Mouse (Mus musculus) neural tube, embryonic 10.5 days (tissue): ENCODE results near the gene Pkdrej.
"Not testable (repeated sequence)": the region's sequence is repeated elsewhere in the genome, so short reads cannot be mapped to it uniquely, and the experiment has no call there.

ENCODE experiments used
- DNase-seq: peaks from one replicate; pipeline ENCODE4 v3.0.0-alpha.2; 2017; ENCODE audit warnings: low spot score; ENCODE audit errors: extremely low spot score

Pkdrej gene

DNA sequence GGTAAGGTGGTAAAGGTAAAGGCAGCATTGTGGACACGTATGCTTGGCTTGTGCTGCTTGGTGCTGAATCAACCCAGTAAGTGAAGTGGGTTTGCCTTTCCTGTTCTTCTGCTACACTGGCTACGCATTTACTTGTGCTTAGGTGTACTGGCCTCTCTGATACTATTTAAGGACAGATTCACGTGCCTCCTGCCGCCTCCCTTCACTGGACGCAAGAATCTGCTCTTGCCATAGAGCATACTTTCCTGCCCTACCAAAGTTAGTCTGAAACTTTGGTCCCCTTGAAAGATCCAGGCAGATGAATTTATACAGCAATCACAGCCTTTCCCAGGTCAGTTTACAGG is 11.1 kb downstream of the Pkdrej start:
- no peak for DNase-seq

DNA sequence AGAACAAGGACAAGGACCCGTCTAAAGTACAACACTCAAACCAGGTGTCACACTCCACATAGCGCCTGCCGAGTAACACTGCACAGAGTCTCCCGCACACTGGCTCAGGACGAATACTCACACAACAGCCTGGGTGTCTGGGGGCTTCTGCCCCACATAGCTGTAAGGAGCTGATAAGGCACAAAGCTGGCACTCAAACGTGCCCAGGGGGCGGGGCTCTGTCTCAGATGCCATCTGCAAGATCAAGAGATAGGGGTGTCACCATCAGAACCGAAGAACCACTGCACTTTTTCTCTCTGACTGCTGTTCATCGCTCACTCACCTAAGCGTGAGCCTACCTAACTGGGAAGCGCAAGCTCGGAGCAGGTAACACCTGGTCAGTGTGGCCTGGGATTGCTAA is 12.4 kb downstream of the Pkdrej start:
- DNase-seq, result no peak

- no peak for DNase-seq
These were observed 13.1 kb downstream of the Pkdrej start for GRCm38 (mm10) chr15:85808434-85808833.

- no peak for DNase-seq
These were observed 13.5 kb downstream of the Pkdrej start for GRCm38 (mm10) chr15:85808031-85808430.

GRCm38 (mm10) chr15:85807404-85807803 is 14.1 kb downstream of the Pkdrej start:
- no peak for DNase-seq

GRCm38 (mm10) chr15:85806886-85807285 is 14.6 kb downstream of the Pkdrej start:
- no peak for DNase-seq

GRCm38 (mm10) chr15:85802931-85803330 is 18.6 kb downstream of the Pkdrej start:
- no peak for DNase-seq

- no peak for DNase-seq
These were observed 22.9 kb downstream of the Pkdrej start for GRCm38 (mm10) chr15:85798676-85799075.

DNA sequence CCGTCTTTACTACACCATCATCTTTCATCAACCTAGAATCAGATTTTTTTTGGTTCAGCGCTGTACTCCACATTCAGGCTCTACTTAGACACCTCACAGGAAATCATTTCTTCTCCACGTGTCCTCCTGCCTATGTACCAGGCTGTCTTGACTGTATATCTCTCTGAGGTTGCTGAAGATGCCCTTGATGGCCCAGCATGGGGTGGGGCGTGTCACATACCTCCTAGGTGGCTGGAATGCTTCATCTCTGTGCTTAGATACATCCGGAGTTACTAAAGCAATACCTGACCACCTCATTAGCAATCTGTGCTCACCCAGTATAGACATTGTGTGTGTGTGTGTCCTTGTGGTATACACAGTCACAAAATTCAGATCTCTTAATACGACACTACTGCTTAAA is 26.0 kb downstream of the Pkdrej start:
- DNase-seq, result no peak

DNA sequence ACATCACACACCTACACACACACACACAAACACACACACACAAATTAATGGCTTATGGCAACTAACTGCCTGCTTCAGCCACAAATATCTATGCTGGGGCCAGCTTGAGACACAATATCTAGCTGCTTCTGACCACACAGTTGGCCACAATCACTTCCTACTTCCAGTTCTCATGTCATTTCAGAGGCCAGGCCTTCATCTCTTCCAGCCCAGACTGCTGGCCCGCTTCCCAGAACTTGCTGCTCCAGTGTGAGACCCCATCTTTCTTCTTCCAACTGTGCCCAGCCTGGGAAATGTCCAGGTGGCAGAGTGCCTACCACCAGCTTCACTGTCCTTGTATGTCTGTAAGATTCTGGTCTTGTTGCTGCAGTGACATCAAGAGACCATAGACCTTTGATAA is 28.7 kb downstream of the Pkdrej start:
- no peak for DNase-seq

GRCm38 (mm10) chr15:85791449-85791848 is 30.1 kb downstream of the Pkdrej start:
- DNase-seq, result no peak

DNA sequence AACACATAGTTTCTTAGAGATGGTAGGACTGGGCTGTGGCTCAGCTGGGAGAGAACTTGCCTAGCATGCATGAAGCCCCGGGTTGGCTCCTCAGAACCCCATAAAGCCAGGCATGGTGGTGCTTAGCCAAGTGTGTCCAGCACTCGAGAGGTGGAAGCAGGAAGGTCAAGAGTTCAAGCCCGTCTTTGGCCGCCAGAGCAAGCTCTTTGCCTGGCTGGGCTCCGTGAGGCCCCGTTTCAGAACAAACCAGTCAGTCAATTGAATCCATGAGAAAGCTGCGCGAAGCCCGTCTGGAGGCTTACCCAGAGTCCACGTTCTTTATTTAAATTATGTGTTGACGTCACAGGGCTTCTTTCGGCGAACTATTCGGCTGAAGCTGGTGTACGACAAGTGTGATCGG is 32.9 kb downstream of the Pkdrej start:
- no peak for DNase-seq

DNA sequence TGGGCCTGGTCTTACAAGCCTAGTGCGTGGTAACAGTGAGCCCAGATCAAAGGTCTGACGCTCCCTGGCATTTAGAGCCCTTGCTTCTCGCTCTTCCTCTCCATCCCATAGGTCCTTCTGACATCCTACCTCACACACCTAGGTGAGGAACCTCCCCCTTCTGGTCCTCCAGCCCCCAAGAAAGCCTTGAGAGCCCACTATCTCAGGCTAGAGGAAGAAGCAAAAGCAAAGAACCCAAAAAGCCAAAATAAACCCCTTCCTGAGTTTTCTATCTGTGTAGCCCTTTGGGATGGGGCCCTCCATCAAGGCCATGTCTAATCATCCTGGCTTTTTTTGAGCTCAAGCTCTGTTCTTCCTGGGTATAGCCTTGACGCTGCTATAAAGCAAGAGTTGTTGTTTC is 33.5 kb downstream of the Pkdrej start:
- no peak for DNase-seq

GRCm38 (mm10) chr15:85787482-85787881 is 34.1 kb downstream of the Pkdrej start:
- DNase-seq, result no peak

- DNase-seq, result no peak
These were observed 34.8 kb downstream of the Pkdrej start for GRCm38 (mm10) chr15:85786711-85787110.

DNA sequence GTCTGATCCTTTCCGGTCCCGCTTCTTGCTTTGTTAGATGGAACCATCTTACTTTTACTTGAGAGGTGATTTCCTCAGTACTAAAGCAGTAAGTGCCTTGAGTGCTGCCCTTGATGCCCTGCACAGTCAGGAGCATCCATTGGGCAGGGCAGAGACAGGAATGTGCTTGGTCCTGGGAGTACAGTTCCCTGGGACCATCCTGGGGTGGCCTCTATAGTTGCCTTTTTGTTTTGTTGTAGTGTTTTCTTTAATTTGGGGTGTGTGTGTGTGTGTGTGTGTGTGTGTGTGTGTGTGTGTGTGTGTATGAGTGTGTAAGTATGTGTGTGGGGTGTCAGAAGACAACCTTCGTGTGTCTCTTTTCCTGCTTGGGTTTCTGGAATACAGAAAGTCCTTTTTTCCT is 37.2 kb downstream of the Pkdrej start:
- no peak for DNase-seq

GRCm38 (mm10) chr15:85783146-85783545 is 38.4 kb downstream of the Pkdrej start:
- DNase-seq, result no peak

DNA sequence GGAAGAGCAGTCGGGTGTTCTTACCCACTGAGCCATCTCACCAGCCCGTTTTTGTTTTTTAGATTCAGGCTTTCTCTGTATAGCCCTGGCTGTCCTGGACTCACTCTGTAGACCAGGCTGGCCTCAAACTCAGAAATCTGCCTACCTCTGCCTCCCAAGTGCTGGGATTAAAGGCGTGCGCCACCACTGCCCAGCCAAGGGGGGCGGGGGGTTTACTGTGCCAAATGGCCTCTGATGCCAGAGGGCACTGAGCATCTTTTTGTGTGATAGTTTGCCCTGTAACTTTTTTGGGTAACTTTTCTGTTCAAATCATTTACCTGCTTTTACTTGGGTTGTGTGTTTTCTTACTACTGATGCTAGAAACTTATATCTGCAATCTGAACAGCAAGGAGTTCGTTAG is 42.6 kb downstream of the Pkdrej start:
- not testable (repeated sequence) for DNase-seq

DNA sequence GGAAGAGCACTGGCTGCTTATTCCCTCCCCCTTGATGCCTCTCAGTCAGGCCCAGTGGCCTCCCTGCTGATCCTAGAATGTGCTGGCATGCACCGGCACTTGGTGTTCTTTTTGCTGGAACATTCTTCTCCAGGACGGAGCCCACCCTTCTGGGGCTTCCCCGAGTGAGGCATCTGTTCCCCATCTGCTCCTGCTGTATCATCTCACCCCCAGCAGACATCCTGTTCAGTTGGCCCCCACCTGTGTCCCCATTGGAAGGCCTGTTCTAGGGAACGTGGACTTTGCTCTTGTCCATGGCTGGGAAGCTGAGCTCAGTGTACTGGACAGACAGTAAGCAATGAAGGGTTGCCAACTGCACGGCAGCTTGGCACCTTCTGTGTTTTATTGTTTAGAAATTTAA is 44.8 kb downstream of the Pkdrej start:
- DNase-seq, result no peak

DNA sequence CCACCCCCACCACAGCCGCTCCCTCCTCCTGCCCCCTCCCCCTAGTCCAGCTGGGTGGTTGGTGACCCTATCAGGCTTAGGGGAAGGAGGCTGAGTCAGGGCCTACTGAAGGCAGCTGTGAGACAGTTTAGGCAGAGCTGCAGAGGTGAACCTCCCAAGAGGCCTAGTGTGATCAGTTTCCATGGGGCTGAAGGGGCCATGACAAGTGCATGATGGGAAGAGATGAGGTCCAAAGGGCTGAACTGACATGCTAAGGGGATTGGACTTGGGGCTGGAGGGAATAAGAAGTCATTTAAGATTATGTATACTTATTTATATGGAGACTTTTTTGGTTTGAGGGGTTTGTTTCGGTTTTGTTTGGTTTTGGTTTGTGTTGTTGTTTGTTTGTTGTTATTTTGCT is 45.3 kb downstream of the Pkdrej start:
- DNase-seq, result no peak

GRCm38 (mm10) chr15:85775001-85775400 is 46.5 kb downstream of the Pkdrej start:
- DNase-seq, result no peak

- no peak for DNase-seq
These were observed 47.1 kb downstream of the Pkdrej start for GRCm38 (mm10) chr15:85774419-85774818.

- no peak for DNase-seq
These were observed 49.3 kb downstream of the Pkdrej start for GRCm38 (mm10) chr15:85772146-85772740.
